Mouse (Mus musculus) adrenal gland, postnatal 36 days (tissue): ENCODE results near the gene Fgf16. TPM values are rescaled to one million over a fixed set of nuclear protein-coding genes. Genes with fewer than 3 reads are reported as not detected.
A peak's percentile ranks its signal among the peaks of the same experiment; 100 is the strongest.

Experiments
- DNase-seq, 2 experiments: peaks; one replicate each; pipeline ENCODE4 v3.0.0; 2021; ENCODE audit warnings: mixed read lengths in 1 of 2
- long read RNA-seq, 2 experiments: library from polyadenylated mRNA; stranded (forward); transcript quantifications; one replicate each; pipeline ENCODE4 v2.0.0; 2021; ENCODE audit warnings: borderline sequencing depth in 2 of 2
- total RNA-seq, 2 experiments: library from RNA; stranded (reverse); gene quantifications; 2 replicates each; pipeline ENCODE4 v1.2.3; 2021

Fgf16 gene
- under 1 TPM; 0.17 to 0.56 TPM for total RNA-seq
- long read RNA-seq, experiment 1: 0 reads
- long read RNA-seq, experiment 2, partial matches to known transcripts: 0 of 1 reads
- long read RNA-seq, experiment 2, other reads (novel, unspliced or antisense): 0 of 1 reads

GRCm38 (mm10) chrX:105764162-105765004 is at the start of gene Fgf16:
TSS of gene Fgf16 (plus strand) at chrX:105764279.
- no peak for DNase-seq

- no peak for DNase-seq
Observed at GRCm38 (mm10) chrX:105714740-105715139, 49.3 kb upstream of the Fgf16 start.

GRCm38 (mm10) chrX:105715789-105716321 is 48.2 kb upstream of the Fgf16 start:
- no peak for DNase-seq

GRCm38 (mm10) chrX:105718388-105718787 is 45.7 kb upstream of the Fgf16 start:
- DNase-seq: no peak

- no peak for DNase-seq
Observed at GRCm38 (mm10) chrX:105718943-105719342, 45.1 kb upstream of the Fgf16 start.

GRCm38 (mm10) chrX:105724174-105724573 is 39.9 kb upstream of the Fgf16 start:
- DNase-seq: no peak

GRCm38 (mm10) chrX:105762847-105763527 is 1.1 kb upstream of the Fgf16 start:
- DNase-seq: peak in 1 of 2 experiments; percentile 18

GRCm38 (mm10) chrX:105763612-105764011 is 467 bp upstream of the Fgf16 start:
- peak in 1 of 2 experiments; percentile 13 for DNase-seq

GRCm38 (mm10) chrX:105765005-105765706 is 1.1 kb downstream of the Fgf16 start:
- no peak for DNase-seq

- DNase-seq: no peak
Observed at GRCm38 (mm10) chrX:105766013-105766412, 1.9 kb downstream of the Fgf16 start.

- DNase-seq: no peak
Observed at GRCm38 (mm10) chrX:105767177-105767764, 3.2 kb downstream of the Fgf16 start.

GRCm38 (mm10) chrX:105767932-105768331 is 3.9 kb downstream of the Fgf16 start:
- DNase-seq: no peak

- no peak for DNase-seq
Observed at GRCm38 (mm10) chrX:105773281-105773680, 9.2 kb downstream of the Fgf16 start.

GRCm38 (mm10) chrX:105794806-105795403 is 30.8 kb downstream of the Fgf16 start:
- DNase-seq: no peak

GRCm38 (mm10) chrX:105824462-105824861 is 60.4 kb downstream of the Fgf16 start:
- DNase-seq: no peak

Other genes starting within 250 kb of the Fgf16 start
- gene Atrx, start 165.1 kb downstream of the Fgf16 start, total RNA-seq: 100 to 1,000 TPM; 109 to 111 TPM
- gene Magt1, start 247.6 kb downstream of the Fgf16 start, total RNA-seq: 10 to 100 TPM; 58.0 to 61.3 TPM